Mouse (Mus musculus) ES-E14 (cell line): Measurements from ENCODE around the gene Gm42688. TPM values are rescaled to one million over a fixed set of nuclear protein-coding genes. Genes with fewer than 3 reads are reported as not detected.
A peak's percentile ranks its signal among the peaks of the same experiment; 100 is the strongest.

Source experiments
- DNase-seq: peaks from one replicate; pipeline ENCODE4 v3.0.0-alpha.2; 2013; ENCODE audit warnings: low read depth, low spot score
- H3K27ac ChIP-seq: 2 replicates; pipeline ENCODE4 v1.5.1; 2012; ENCODE audit warnings: low read depth, mild to moderate bottlenecking, low read length, moderate library complexity, mixed read lengths; ENCODE audit not compliant: poor library complexity, insufficient read depth, severe bottlenecking
- H3K36me3 ChIP-seq: 2 replicates; pipeline ENCODE4 v1.6.1; 2012; ENCODE audit warnings: mild to moderate bottlenecking, low read length, moderate library complexity, mixed read lengths; ENCODE audit not compliant: control insufficient read depth, poor library complexity, insufficient read depth, severe bottlenecking
- H3K4me1 ChIP-seq, 2 experiments: fragments of 150-350 bp in 1 of 2; sonication (generic) in 1 of 2; 2 replicates each; pipeline ENCODE4 v1.6.1; 2012; ENCODE audit warnings: low read length in 2 of 2, mild to moderate bottlenecking in 1 of 2, mixed read lengths in 1 of 2; ENCODE audit not compliant: control insufficient read depth in 2 of 2, insufficient read depth in 2 of 2, poor library complexity in 1 of 2
- H3K4me3 ChIP-seq, 2 experiments: fragments of 150-350 bp in 1 of 2; sonication (generic) in 1 of 2; 2 replicates each; pipeline ENCODE4 v1.5.1; 2012; ENCODE audit warnings: low read length in 2 of 2, low read depth in 1 of 2, mild to moderate bottlenecking in 1 of 2, mixed read lengths in 1 of 2; ENCODE audit not compliant: insufficient read depth in 1 of 2, poor library complexity in 1 of 2, severe bottlenecking in 1 of 2
- H3K9ac ChIP-seq: 2 replicates; pipeline ENCODE4 v1.6.1; 2012; ENCODE audit warnings: low read depth, mild to moderate bottlenecking, low read length, mixed read lengths; ENCODE audit not compliant: poor library complexity, insufficient read depth, severe bottlenecking
- H3K9me3 ChIP-seq: fragments of 150-350 bp; sonication (generic); 2 replicates; pipeline ENCODE4 v1.6.1; 2012; ENCODE audit warnings: low read depth, mild to moderate bottlenecking, low read length; ENCODE audit not compliant: control insufficient read depth, insufficient read depth
- CHD2 ChIP-seq: IDR thresholded peaks from 2 replicates; pipeline ENCODE4 v1.6.1; 2014; ENCODE audit warnings: mild to moderate bottlenecking, low read depth, low read length, inconsistent platforms
- HCFC1 ChIP-seq: IDR thresholded peaks from 2 replicates; pipeline ENCODE4 v1.6.1; 2012; ENCODE audit warnings: low read length, inconsistent platforms, borderline replicate concordance; ENCODE audit not compliant: insufficient read depth
- MAFK ChIP-seq: IDR thresholded peaks from 2 replicates; pipeline ENCODE4 v1.6.1; 2014; ENCODE audit warnings: mild to moderate bottlenecking, low read depth, low read length, inconsistent platforms; ENCODE audit not compliant: insufficient read depth
- ZC3H11A ChIP-seq: IDR thresholded peaks from 2 replicates; pipeline ENCODE4 v1.6.1; 2012; ENCODE audit warnings: low read depth, mild to moderate bottlenecking, inconsistent platforms, low read length, borderline replicate concordance
- ZNF384 ChIP-seq: IDR thresholded peaks from 2 replicates; pipeline ENCODE4 v1.6.1; 2012; ENCODE audit warnings: low read depth, low read length, inconsistent platforms
- in situ Hi-C, 2 experiments: fragments of 600-800 bp; cut with MboI; formaldehyde crosslinking; loops; one replicate each; pipeline ENCODE4 v1.15.1; 2025; ENCODE audit warnings: low sequenced_read_pairs in 2 of 2, inconsistent platforms in 1 of 2; ENCODE audit not compliant: unreplicated experiment in 2 of 2
- total RNA-seq: library from RNA; depleted of rRNA; stranded (reverse); fragments of 300-350 nt; gene quantifications from 2 replicates; pipeline ENCODE4 v1.2.3, GENCODE M21; 2012

Gm42688 gene
- total RNA-seq, 1 experiment = 1.3 TPM

GRCm38 (mm10) chr6:83107566-83108400 is 6.4 kb downstream of the Gm42688 start:
- Histone ChIP-seq H3K4me1 (0 out of 4 replicates have a peak, but pooled peaks cover 0 to 3% of the 10 kb centered on the region in 2 experiments), H3K9me3 (no peaks in the 10 kb centered on the region), H3K9ac (no peak overlapping the region; the same call in 1 of the 2 replicates), H3K27ac (no peak overlapping the region), H3K4me3 (peak overlapping the region in 1 of 2 experiments; percentile 93; a peak in 2 of 4 replicates), H3K36me3 (no peaks in the 10 kb centered on the region)
- peak; percentile 73 for DNase-seq
- TF ChIP-seq HCFC1 = no peak
- TF ChIP-seq MAFK = no peak
- TF ChIP-seq CHD2 = no peak
- no peak for TF ChIP-seq ZNF384
- no peak for TF ChIP-seq ZC3H11A
- in situ Hi-C loops = no loop called here

DNA sequence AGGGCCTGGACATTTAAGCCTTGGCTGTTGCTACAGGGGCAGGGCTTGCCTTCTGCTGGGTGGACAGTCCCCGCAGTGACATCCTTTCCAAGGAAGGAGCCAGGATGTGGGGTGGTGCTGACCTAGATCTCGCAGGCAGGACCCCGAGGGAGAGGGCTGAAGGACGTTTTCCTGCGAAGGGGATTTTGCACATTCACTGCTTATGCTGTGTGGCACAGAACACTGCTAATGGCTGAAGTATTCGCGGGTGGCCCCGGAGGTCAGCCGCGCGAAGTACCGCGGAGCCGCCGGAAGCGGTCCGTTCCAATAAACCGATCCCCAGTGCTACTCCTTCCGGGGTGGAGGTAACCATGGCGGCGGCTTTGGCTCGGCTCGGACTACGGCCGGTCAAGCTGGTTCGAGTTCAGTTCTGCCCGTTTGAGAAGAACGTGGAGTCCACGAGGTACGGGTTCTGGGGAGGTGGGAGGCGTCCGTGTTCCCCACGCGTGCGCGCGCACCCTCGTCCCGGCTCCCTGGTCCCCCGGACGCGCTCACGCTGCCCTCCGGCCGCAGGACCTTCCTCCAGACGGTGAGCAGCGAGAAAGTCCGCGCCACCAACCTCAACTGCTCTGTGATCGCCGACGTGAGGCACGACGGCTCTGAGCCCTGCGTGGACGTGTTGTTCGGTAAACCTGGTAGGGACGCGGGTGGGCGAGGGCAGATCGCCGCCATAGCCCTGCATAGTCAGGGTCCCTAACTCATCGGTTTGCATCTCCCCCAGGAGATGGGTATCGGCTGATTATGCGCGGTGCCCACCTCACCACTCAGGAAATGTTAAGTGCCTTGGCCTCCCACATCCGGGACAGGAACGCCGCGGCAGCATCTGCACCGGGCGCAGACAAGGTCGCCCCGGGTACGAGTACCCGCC is 7.6 kb downstream of the Gm42688 start, which contains the start of gene Mrpl53:
TSS of gene Mrpl53 (plus strand) at position 279 of the 907 bp plus-strand sequence.
- TF ChIP-seq CHD2 (peak; percentile 74), MAFK (no peak), ZNF384 (no peak), ZC3H11A (no peak), HCFC1 (peak; percentile 80)
- Histone ChIP-seq H3K9me3 (no peaks in the 10 kb centered on the region), H3K4me3 (peak within 1 kb of the TSS; percentile 68 to 93), H3K36me3 (no peaks in the 10 kb centered on the region), H3K4me1 (0 out of 4 replicates have a peak, but pooled peaks cover 0 to 3% of the 10 kb centered on the region in 2 experiments), H3K27ac (no peak within 1 kb of the TSS), H3K9ac (peak within 1 kb of the TSS; percentile 81)
- no peak for DNase-seq
- in situ Hi-C loops = no loop called here

GRCm38 (mm10) chr6:83111510-83112136 is 10.2 kb downstream of the Gm42688 start:
- Histone ChIP-seq H3K9me3 (no peaks in the 10 kb centered on the region), H3K9ac (no peak overlapping the region), H3K27ac (no peak overlapping the region), H3K4me3 (no peak overlapping the region), H3K4me1 (peaks cover 0 to 5% of the 10 kb centered on the region in 2 experiments; a peak in 2 of 4 replicates), H3K36me3 (no peaks in the 10 kb centered on the region)
- in situ Hi-C loops = no loop called here
- no peak for DNase-seq
- no peak for TF ChIP-seq HCFC1
- TF ChIP-seq MAFK = no peak
- no peak for TF ChIP-seq CHD2

GRCm38 (mm10) chr6:83115011-83115671 is 13.7 kb downstream of the Gm42688 start, which contains the start of gene Mogs:
Gene Mogs, plus strand, starts transcription at chr6:83115496.
- H3K4me3 ChIP-seq = peak within 1 kb of the TSS; percentile 85 to 99
- no peaks in the 10 kb centered on the region for H3K9me3 ChIP-seq
- no peak within 1 kb of the TSS for H3K27ac ChIP-seq
- peak within 1 kb of the TSS; percentile 82 for H3K9ac ChIP-seq
- peaks cover 4% of the 10 kb centered on the region; the same call in 1 of the 2 replicates for H3K36me3 ChIP-seq
- DNase-seq = no peak
- TF ChIP-seq ZC3H11A = no peak
- H3K4me1 ChIP-seq = peaks cover 0 to 3% of the 10 kb centered on the region in 2 experiments; a peak in 2 of 4 replicates
- in situ Hi-C loops = no loop called here
